Mouse (Mus musculus) cerebellum, adult 9-11 months (tissue): Measurements from ENCODE around the gene Stk10.
A peak's percentile ranks its signal among the peaks of the same experiment; 100 is the strongest.
"Not testable (repeated sequence)": the region's sequence is repeated elsewhere in the genome, so short reads cannot be mapped to it uniquely, and the experiment has no call there.

Experiments
- DNase-seq: peaks from one replicate; pipeline ENCODE4 v3.0.0; 2022

Stk10 gene

DNA sequence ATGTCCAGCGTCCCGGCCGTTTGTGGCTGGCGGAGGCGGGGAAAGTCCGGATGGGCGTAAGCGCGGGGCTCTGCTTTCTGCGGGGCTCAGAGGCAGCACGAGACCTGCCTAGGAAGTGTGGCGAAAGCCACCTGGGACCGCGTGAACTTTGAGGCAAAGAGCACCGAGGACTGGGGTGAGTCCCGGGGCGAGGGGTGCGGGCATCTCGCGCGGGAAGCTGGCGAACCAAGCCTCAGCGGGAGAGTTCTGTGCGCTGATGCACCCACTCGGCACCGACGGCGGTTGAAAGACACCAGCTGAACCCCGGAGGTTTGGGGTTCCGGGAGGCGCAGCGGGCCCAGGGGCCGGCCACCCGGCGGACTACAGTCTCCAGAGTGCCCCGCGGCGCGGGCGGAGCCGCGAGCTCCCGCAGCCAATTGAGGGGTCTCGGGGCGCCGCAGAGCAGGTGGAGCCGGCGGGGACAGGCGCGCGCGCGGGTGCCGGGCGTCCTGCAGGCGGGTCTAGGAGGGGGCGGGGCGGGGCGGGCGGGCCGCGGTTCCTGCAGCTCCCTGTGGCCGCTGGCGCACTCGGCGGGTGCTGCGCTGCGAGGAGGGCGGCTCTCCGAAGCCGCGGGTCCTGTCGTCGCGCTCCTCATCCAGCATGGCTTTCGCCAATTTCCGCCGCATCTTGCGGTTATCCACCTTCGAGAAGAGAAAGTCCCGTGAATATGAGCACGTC lies at the start of gene Stk10:
Stk10 (plus strand) TSS at position 541 of the 717 bp plus-strand sequence.
- DNase-seq, result peak; percentile 92

- DNase-seq, result no peak
Observed at GRCm38 (mm10) chr11:32485290-32485689, 47.8 kb upstream of the Stk10 start.

GRCm38 (mm10) chr11:32486621-32487020 lies 46.5 kb upstream of the Stk10 start:
- no peak for DNase-seq

DNA sequence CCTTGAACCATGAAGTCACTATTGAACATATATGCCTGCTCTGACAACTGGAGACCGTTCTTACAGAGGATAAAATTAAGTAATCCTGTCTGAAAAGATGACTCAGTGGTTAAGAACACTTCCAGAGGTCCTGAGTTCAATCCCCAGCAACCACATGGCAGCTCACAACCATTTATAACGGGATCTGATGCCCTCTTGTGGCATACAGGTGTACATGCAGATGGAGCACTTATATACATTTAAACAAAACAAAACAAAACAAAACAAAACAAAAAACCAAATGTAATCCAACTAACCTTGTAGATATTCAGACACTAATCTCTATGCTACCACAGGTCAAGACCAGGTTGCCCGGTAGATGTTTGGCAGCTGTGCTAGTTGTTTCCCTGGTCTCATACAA lies 45.6 kb upstream of the Stk10 start:
- DNase-seq, result no peak

DNA sequence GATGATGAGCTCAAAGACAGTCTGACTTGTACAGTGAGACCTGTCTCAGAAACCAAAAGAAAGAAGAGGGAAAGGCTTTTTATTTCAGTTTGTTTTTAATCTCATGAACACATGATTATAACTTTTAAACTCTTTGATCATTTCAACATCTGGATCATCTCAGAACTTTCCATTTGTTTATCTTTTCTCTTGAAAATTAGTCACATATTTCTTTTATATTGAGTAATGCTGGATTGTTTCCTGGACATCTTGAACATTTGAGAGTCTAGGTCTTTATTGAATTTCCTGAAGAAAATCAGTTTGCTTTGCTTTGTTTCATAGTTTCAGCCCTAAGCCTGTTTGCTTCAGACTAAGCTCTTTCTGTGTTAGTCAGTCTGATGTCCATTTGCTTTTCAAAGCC lies 44.8 kb upstream of the Stk10 start:
- DNase-seq, result no peak

DNA sequence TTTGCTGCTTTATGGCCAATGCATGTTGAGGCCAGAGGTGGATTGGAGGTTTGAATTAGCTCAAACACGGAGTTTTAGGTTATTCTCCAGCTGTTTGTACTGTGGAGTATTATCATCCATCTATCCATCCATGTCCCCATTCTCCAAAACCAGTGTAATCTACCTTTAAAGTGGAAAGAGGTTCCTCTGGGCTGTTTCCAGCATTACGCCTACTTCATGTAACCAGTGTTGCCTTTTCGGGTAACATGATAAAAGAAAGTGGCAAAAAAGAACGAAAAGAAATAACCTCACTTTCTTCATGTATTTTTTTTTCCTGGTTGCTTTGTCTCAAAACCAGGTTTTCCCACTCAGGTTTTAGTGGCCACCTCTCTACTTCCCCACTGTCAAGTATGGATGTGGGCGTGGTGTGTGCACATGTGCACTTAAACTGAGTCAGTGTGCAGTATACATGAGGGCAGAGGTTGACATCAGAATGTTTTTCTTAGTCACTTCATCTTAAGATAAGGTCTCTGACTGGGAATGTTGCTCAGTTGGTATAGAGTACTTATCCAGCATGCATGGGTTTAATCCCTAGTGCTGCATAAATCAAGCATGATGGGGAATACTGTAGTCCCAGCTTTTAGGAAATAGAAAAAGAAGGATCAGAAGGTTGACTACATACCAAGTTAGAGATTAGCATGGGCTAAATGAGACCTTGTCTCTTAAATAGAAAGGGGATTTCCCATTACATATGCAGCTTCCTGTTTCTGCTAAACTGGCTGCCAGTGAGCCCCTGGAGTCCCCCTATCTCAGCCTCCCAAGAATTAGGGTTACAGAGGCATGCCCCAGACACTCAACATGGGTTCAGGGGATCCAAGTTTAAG lies 44.1 kb upstream of the Stk10 start:
- no peak for DNase-seq

DNA sequence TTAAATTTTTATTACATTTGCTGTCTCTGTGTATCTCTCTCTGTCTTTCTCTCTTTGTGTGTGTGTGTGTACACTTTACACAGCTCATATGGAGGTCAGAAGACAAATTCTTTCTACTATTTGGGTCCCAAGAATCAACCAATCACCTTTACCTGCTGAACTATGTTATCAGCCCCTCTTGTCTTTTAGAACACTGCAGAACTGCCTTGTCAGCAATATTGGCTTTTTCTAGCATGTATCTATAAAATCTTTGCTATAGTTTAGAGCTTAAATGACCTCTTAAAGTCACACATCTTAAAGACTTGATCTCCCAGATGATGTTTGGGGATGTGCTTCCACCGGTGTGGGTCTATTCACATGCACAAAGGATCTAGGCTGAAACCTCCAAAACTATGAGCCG lies 42.0 kb upstream of the Stk10 start:
- no peak for DNase-seq

GRCm38 (mm10) chr11:32493312-32493711 lies 39.8 kb upstream of the Stk10 start:
- DNase-seq, result no peak

DNA sequence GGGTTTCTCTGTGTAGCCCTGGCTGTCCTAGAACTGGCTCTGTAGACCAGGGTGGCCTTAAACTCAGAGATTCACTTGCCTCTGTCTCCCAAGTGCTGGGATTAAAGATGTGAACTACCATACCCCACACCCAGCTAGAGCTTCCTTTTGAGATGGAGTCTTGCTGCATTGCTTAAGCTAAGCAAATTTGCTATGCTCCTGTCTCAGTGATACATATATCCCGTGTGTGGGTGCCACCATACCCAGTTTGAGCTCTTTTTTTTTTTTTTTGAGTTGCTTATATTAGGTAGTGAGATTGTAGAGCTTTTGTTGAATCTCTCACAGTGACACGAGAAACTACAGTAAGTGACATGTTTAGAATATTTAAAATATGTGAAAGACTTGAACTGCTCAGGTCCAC lies 37.8 kb upstream of the Stk10 start:
- DNase-seq, result no peak

DNA sequence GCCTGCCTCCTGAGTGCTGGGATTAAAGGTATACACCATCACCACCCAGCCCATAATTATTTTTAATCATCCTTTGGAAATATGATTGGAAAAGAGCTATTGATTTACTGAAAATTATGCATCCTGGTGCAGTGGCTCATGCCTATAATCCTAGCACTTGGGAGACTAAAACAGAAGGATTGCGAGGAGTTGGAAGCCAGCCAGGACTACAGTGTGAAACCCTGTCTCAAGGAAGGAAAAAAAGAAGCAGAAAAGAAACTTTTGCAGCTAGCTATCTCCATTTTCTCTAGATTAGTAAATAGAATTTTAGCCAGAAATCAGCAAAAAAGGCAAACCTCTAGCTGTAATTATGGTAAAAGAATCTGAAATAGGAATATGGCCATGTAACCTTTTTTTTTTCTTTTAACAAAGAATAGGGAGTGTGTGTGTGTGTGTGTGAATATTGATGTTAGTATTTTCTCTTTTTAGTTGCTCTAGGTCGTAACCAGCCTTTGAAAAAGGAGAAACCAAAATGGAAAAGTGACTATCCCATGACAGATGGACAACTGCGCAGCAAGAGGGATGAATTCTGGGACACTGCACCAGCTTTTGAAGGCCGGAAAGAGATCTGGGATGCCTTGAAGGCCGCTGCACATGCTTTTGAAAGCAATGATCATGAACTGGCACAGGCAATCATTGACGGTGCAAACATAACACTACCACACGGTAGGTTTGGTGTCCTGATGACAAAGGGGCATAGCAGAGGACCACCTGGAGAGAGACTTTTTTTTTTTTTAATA lies 34.2 kb upstream of the Stk10 start:
- DNase-seq, result peak; percentile 63

- DNase-seq, result no peak
Observed at GRCm38 (mm10) chr11:32499931-32500330, 33.2 kb upstream of the Stk10 start.

DNA sequence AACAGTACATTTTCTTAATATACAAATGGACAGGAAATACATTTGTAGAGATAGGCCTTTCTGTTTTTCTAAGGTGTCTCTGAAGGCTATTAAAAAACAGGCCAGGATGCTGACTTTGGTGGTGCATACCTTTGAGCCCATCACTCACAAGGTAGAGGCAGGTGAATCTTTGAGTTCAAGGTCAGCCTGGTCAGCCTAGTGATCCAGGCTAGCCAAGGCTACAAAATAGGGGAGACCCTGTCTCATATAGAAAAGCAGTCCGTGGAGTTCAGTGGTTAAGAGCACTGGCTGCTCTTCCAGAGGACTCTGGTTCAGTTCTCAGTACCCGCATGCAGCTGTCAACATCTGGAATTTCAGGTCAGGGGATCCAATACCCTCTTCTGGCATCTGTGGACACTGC lies 29.4 kb upstream of the Stk10 start:
- DNase-seq, result no peak

DNA sequence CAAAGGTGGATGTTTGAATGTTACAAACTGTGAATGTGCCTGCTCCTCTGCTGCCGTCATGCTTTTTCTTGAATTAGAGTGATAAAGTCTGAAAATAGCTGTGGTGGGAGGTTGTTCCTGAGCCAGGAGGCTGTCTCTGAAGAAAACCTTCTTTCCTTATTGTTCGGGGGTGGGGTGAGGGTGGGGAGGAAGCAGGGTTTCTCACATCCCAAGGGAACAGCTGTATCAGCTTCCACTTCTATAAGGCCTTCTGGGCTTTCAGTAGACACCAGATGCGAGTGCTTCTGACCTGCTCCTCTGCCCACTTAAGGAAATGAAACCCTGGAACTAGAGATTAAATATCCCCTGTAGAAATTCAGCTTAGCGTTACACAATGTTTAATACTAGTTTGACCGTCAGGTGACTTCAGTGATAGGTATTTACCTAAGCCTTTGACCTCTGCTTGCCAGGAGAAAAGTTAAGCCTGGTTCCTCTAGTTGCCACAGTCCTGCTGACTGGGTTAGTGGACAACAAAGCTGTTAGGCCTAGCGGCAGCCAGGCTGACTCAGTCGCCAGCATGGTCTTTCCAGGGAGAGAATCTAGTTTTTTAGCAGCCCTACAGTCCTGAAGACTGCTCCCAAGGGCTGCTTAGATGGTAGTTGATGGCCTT lies 27.9 kb upstream of the Stk10 start:
- DNase-seq, result no peak

- no peak for DNase-seq
Observed at GRCm38 (mm10) chr11:32510930-32511329, 22.2 kb upstream of the Stk10 start.

DNA sequence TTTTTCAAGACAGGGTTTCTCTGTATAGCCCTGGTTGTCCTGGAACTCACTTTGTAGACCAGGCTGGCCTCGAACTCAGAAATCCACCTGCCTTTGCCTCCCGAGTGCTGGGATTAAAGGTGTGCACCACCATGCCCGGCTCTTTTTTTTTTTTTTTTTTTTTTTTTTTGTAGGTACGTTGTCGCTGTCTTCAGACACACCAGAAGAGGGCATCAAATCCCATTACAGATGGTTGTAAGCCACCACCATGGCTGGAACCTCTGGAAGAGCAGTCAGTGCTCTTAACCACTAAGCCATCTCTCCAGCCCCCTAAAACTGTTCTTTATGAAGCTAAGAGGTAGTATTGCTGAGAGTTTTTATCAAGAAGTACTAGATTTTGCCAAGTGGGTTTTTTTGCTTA lies 18.3 kb upstream of the Stk10 start:
- not testable (repeated sequence) for DNase-seq

DNA sequence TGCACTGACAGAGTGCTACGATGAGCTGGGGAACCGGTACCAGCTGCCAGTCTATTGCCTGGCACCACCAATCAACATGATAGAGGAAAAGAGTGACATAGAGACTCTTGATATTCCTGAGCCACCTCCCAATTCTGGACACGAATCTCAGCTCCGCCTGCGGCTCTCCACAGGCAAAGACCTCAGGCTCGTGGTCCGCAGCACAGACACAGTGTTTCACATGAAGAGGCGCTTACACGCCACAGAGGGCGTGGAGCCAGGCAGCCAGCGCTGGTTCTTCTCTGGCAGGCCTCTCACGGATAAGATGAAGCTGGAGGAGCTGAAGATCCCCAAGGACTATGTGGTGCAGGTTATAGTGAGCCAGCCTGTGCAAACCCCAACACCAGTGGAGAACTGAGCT lies 17.0 kb upstream of the Stk10 start:
- no peak for DNase-seq

GRCm38 (mm10) chr11:32516916-32517712 lies 16.0 kb upstream of the Stk10 start:
- peak; percentile 90 for DNase-seq

DNA sequence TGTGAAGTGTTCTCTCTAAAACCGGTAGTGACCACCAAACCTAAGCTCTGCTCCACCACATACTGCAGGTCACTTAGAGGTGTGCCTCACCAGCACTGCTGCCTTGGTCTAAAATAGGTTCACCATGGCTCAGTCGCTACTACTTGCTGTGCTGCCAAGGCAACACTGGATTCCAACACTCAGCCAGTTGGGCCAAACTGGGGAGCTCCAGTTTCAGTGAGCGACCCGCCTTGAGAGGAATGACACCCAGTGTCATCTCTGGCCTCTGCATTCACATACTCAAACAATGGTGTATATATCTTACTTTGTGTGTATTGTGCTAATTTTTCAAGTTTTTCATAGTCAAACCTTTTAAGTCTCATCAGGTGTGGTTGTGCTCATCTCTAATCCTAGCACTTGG lies 14.3 kb upstream of the Stk10 start:
- no peak for DNase-seq

DNA sequence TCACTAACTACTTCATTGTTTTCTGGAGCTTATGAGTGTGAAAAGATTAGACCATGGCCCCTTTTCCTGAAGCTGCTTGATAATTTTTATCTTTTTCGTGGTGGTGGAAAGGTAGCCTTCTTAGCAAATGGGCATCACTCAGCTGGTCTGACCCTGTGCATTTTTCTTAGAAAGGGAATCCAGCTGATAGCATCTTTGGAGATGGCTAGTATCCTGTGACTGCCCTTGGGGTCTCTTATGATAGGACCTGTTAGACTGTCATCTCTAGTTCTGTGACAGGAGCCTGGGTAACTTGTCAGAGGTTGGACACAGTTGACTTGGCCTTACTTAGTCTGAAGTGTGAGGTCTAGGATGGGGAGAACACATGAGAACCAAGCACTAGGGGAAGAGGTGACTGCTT lies 13.8 kb upstream of the Stk10 start:
- DNase-seq, result no peak

GRCm38 (mm10) chr11:32521246-32521645 lies 11.9 kb upstream of the Stk10 start:
- DNase-seq, result no peak

GRCm38 (mm10) chr11:32524122-32524920 lies 8.8 kb upstream of the Stk10 start:
- DNase-seq, result no peak
